In the genomic region with DNA sequence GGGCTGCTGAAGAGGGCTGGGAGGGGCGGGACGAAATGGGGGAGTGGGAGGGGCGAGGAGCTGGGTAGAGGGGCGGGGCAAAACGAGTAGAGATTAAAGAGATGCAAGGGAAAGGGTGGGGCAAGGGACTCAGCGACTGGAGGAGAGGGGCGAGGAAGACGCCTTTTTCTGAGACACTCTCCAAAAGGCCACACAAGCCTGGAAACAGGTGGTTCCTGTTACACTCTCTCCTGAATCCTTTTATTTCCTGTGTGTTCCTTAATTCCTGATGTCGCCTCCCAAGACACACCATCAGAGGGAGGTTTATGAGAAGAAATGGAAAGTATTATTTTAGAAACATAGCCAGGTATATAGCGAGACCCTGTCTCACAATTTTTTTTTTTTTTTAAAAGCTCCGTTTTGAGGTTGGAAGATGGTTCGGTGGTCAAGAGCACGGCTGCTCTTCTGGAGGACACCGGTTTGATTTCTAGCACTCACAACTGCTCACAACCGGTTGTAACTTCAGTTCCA, we compare ENCODE assay signal across 8 mouse cellular contexts. TPM values are rescaled to one million over a fixed set of nuclear protein-coding genes. Genes with fewer than 3 reads are reported as not detected.
A peak's percentile ranks its signal among the peaks of the same experiment; 100 is the strongest.
DNase-seq lines count a peak whose midpoint lies in the region; ATAC-seq and TF ChIP-seq lines count a peak whose summit lies in the region.

No protein-coding gene starts in this region.

- TF ChIP-seq POLR2A in bone marrow, adult 2 months (IDR thresholded peaks at IDR 0.05; ENCODE audit: borderline replicate concordance, control insufficient read depth, low read depth, low read length): no peak

- no peak for DNase-seq in heart, postnatal 4 days
- no peak for DNase-seq in hindbrain, embryonic 14.5 days (ENCODE audit: low spot score)
- DNase-seq in adrenal gland, adult 8-10 months: no peak
- DNase-seq in Muller cell, postnatal 12 days (ENCODE audit: inconsistent ontology term): no peak
- no peak for DNase-seq in spleen, postnatal 36 days (ENCODE audit: low spot score in 2 of 2)

- H3K4me1 ChIP-seq in heart, embryonic 16.5 days (ENCODE audit: control insufficient read depth, insufficient read depth, low read length): peaks cover 8% of the 10 kb centered on the region
- peaks cover 2% of the 10 kb centered on the region; the same call in 1 of the 2 replicates for H3K4me1 ChIP-seq in bone marrow, adult 2 months (ENCODE audit: control insufficient read depth, insufficient read depth, low read length)
- peaks cover 9% of the 10 kb centered on the region for H3K4me1 ChIP-seq in hindbrain, embryonic 14.5 days (replicated peaks; ENCODE audit: control insufficient read depth, insufficient read depth, low read length)
- peaks cover 14% of the 10 kb centered on the region for H3K4me1 ChIP-seq in midbrain, embryonic 12.5 days

- WGBS in heart, embryonic 16.5 days: 7% methylated on average over 15 of the region's 15 CpGs
- WGBS in bone marrow, adult 2 months: 5% methylated on average over 15 of the region's 15 CpGs
- 6% methylated on average over 15 of the region's 15 CpGs for WGBS in hindbrain, embryonic 14.5 days
- WGBS in midbrain, embryonic 12.5 days: 7% methylated on average over 15 of the region's 15 CpGs

- H3K27ac ChIP-seq in heart, embryonic 16.5 days (ENCODE audit: low read length): 0 out of 2 replicates have a peak overlapping the region, but pooled peaks have one; percentile 29
- no peak overlapping the region for H3K27ac ChIP-seq in bone marrow, adult 2 months (ENCODE audit: control insufficient read depth, insufficient read depth, low read depth, low read length, poor library complexity)
- no peak overlapping the region for H3K27ac ChIP-seq in hindbrain, embryonic 14.5 days
- no peak overlapping the region for H3K27ac ChIP-seq in midbrain, embryonic 12.5 days (replicated peaks)

- H3K9me3 ChIP-seq in heart, embryonic 16.5 days (replicated peaks; ENCODE audit: control insufficient read depth, low read length): no peaks in the 10 kb centered on the region
- H3K9me3 ChIP-seq in hindbrain, embryonic 14.5 days (ENCODE audit: control insufficient read depth, low read length): no peaks in the 10 kb centered on the region
- no peaks in the 10 kb centered on the region for H3K9me3 ChIP-seq in midbrain, embryonic 12.5 days

- peak overlapping the region; percentile 84 for H3K9ac ChIP-seq in heart, embryonic 16.5 days (ENCODE audit: low read length)
- peak overlapping the region; percentile 93; the same call in 1 of the 2 replicates for H3K9ac ChIP-seq in hindbrain, embryonic 14.5 days
- peak overlapping the region; percentile 93 for H3K9ac ChIP-seq in midbrain, embryonic 12.5 days (replicated peaks)

- peak overlapping the region; percentile 85 for H3K4me3 ChIP-seq in heart, embryonic 16.5 days (ENCODE audit: low read length)
- H3K4me3 ChIP-seq in bone marrow, adult 2 months (replicated peaks; ENCODE audit: control insufficient read depth, low read depth, low read length): peak overlapping the region; percentile 98
- peak overlapping the region; percentile 77 for H3K4me3 ChIP-seq in hindbrain, embryonic 14.5 days (replicated peaks; ENCODE audit: low read length)
- H3K4me3 ChIP-seq in midbrain, embryonic 12.5 days: peak overlapping the region; percentile 89

- H3K4me2 ChIP-seq in heart, embryonic 16.5 days (ENCODE audit: low read depth, low read length): peak overlapping the region; percentile 74
- peak overlapping the region; percentile 87 for H3K4me2 ChIP-seq in hindbrain, embryonic 14.5 days (replicated peaks)
- H3K4me2 ChIP-seq in midbrain, embryonic 12.5 days (replicated peaks): peak overlapping the region; percentile 90

- TF ChIP-seq CTCF in bone marrow, adult 2 months (IDR thresholded peaks at IDR 0.05; ENCODE audit: control insufficient read depth, insufficient read depth, low read length): no peak

- H3K36me3 ChIP-seq in heart, embryonic 16.5 days (ENCODE audit: control insufficient read depth, insufficient read depth): no peaks in the 10 kb centered on the region
- H3K36me3 ChIP-seq in hindbrain, embryonic 14.5 days (replicated peaks; ENCODE audit: control insufficient read depth, insufficient read depth): no peaks in the 10 kb centered on the region; the same call in 1 of the 2 replicates
- H3K36me3 ChIP-seq in midbrain, embryonic 12.5 days: peaks cover 13% of the 10 kb centered on the region; the same call in 1 of the 2 replicates

- H3K27me3 ChIP-seq in heart, embryonic 16.5 days (ENCODE audit: control insufficient read depth, insufficient read depth, low read length): no peaks in the 10 kb centered on the region
- no peaks in the 10 kb centered on the region for H3K27me3 ChIP-seq in hindbrain, embryonic 14.5 days (ENCODE audit: control insufficient read depth, insufficient read depth, low read length)
- no peaks in the 10 kb centered on the region for H3K27me3 ChIP-seq in midbrain, embryonic 12.5 days

- ATAC-seq in heart, embryonic 16.5 days (replicated peaks; ENCODE audit: extremely low read depth, insufficient read depth, low FRiP score): no peak
- no peak for ATAC-seq in hindbrain, embryonic 14.5 days (ENCODE audit: low FRiP score)
- ATAC-seq in midbrain, embryonic 12.5 days (ENCODE audit: low FRiP score, low read depth): 0 out of 2 replicates have a peak, but pooled peaks have one; percentile 5

RNA-seq across cellular contexts. Expression of gene Cars, which starts 0.4 kb away (rescaled TPM):
- polyA plus RNA-seq in heart, embryonic 16.5 days (2015; fragmentation: Nextera tagmentation; extraction: Ambion mirVana): 35.0 and 36.7 TPM in 2 replicates
- total RNA-seq in heart, postnatal 4 days (2021): 10 to 100 TPM; 24.5 to 27.1 TPM
- 86.2 and 209 TPM in 2 replicates for polyA plus RNA-seq in bone marrow, adult 2 months (2011; ENCODE audit: insufficient read depth, insufficient read length, low replicate concordance, missing spikeins)
- polyA plus RNA-seq in hindbrain, embryonic 14.5 days (2014; fragmentation: Nextera tagmentation; extraction: Ambion mirVana): 62.4 and 70.5 TPM in 2 replicates
- polyA plus RNA-seq in midbrain, embryonic 12.5 days (2016; fragmentation: Nextera tagmentation; extraction: Ambion mirVana): 67.5 and 72.1 TPM in 2 replicates
- total RNA-seq in adrenal gland, adult 8-10 months (2022): 10 to 100 TPM; 42.6 to 63.9 (median 48.2) TPM

RNA-seq across cellular contexts. Expression of gene Tnfrsf26, which starts 28.2 kb away (rescaled TPM):
- 0.65 and 1.2 TPM in 2 replicates for polyA plus RNA-seq in heart, embryonic 16.5 days (2015; fragmentation: Nextera tagmentation; extraction: Ambion mirVana)
- total RNA-seq in heart, postnatal 4 days (2021): 1 to 10 TPM; 1.0 to 1.4 TPM
- 2.4 and 4.3 TPM in 2 replicates for polyA plus RNA-seq in bone marrow, adult 2 months (2011; ENCODE audit: insufficient read depth, insufficient read length, low replicate concordance, missing spikeins)
- 0.17 and 0.33 TPM in 2 replicates for polyA plus RNA-seq in hindbrain, embryonic 14.5 days (2014; fragmentation: Nextera tagmentation; extraction: Ambion mirVana)
- polyA plus RNA-seq in midbrain, embryonic 12.5 days (2016; fragmentation: Nextera tagmentation; extraction: Ambion mirVana): 0.23 and 0.24 TPM in 2 replicates
- 1 to 10 TPM in 3 of 4 experiments, under 1 TPM in 1; 0.77 to 1.5 (median 1.4) TPM for total RNA-seq in adrenal gland, adult 8-10 months (2022)

RNA-seq across cellular contexts. Expression of gene Tnfrsf22, which starts 49.2 kb away (rescaled TPM):
- polyA plus RNA-seq in heart, embryonic 16.5 days (2015; fragmentation: Nextera tagmentation; extraction: Ambion mirVana): 2.2 and 2.3 TPM in 2 replicates
- total RNA-seq in heart, postnatal 4 days (2021): 1 to 10 TPM; 3.6 to 5.0 TPM
- polyA plus RNA-seq in bone marrow, adult 2 months (2011; ENCODE audit: insufficient read depth, insufficient read length, low replicate concordance, missing spikeins): 0.57 TPM in 1 of 2 replicates, not detected in the other
- polyA plus RNA-seq in hindbrain, embryonic 14.5 days (2014; fragmentation: Nextera tagmentation; extraction: Ambion mirVana): 3.1 and 4.7 TPM in 2 replicates
- polyA plus RNA-seq in midbrain, embryonic 12.5 days (2016; fragmentation: Nextera tagmentation; extraction: Ambion mirVana): 5.9 and 7.6 TPM in 2 replicates
- total RNA-seq in adrenal gland, adult 8-10 months (2022): 1 to 10 TPM; 4.2 to 8.6 (median 5.5) TPM

RNA-seq across cellular contexts. Expression of gene Nap1l4, which starts 51.4 kb away (rescaled TPM):
- polyA plus RNA-seq in heart, embryonic 16.5 days (2015; fragmentation: Nextera tagmentation; extraction: Ambion mirVana): 240 and 245 TPM in 2 replicates
- total RNA-seq in heart, postnatal 4 days (2021): 100 to 1,000 TPM; 203 to 204 TPM
- polyA plus RNA-seq in bone marrow, adult 2 months (2011; ENCODE audit: insufficient read depth, insufficient read length, low replicate concordance, missing spikeins): 104 and 143 TPM in 2 replicates
- 151 and 170 TPM in 2 replicates for polyA plus RNA-seq in hindbrain, embryonic 14.5 days (2014; fragmentation: Nextera tagmentation; extraction: Ambion mirVana)
- polyA plus RNA-seq in midbrain, embryonic 12.5 days (2016; fragmentation: Nextera tagmentation; extraction: Ambion mirVana): 345 and 355 TPM in 2 replicates
- total RNA-seq in adrenal gland, adult 8-10 months (2022): 100 to 1,000 TPM; 132 to 141 (median 135) TPM
